Mouse (Mus musculus): ENCODE measurements around the gene Tbr1. TPM values are rescaled to one million over a fixed set of nuclear protein-coding genes. Genes with fewer than 3 reads are reported as not detected.

The Tbr1 gene
- polyA plus RNA-seq, 1 experiment, result not detected

GRCm38 (mm10) chr2:61818197-61818596 is 15.5 kb downstream of the Tbr1 start:
- no peaks in the 10 kb centered on the region for H3K36me3 ChIP-seq (ENCODE audit: control insufficient read depth, insufficient read depth, low read length)
- peaks cover 34% of the 10 kb centered on the region for H3K27me3 ChIP-seq (ENCODE audit: control insufficient read depth, insufficient read depth, low read length)
- 65% methylated on average over 1 of the region's 1 CpGs for WGBS
- H3K4me3 ChIP-seq (ENCODE audit: low read depth, low read length), result no peak overlapping the region
- no peak for TF ChIP-seq POLR2A (IDR thresholded peaks at IDR 0.05; ENCODE audit: low read depth, low read length)
- no peak for TF ChIP-seq CTCF (IDR thresholded peaks at IDR 0.05; ENCODE audit: extremely low read depth, insufficient read length, insufficient replicate concordance, low read depth, low read length)
- no peak overlapping the region for H3K27ac ChIP-seq (ENCODE audit: insufficient read depth, low read depth, low read length)
- H3K4me1 ChIP-seq (ENCODE audit: control insufficient read depth, insufficient read depth, insufficient read length, low read length), result 0 out of 2 replicates have a peak, but pooled peaks cover 3% of the 10 kb centered on the region

- Histone ChIP-seq H3K27me3 (ENCODE audit: control insufficient read depth, insufficient read depth, low read length) (peaks cover 19% of the 10 kb centered on the region), H3K4me3 (ENCODE audit: low read depth, low read length) (no peak overlapping the region), H3K4me1 (ENCODE audit: control insufficient read depth, insufficient read depth, insufficient read length, low read length) (0 out of 2 replicates have a peak, but pooled peaks cover 3% of the 10 kb centered on the region), H3K27ac (ENCODE audit: insufficient read depth, low read depth, low read length) (no peak overlapping the region), H3K36me3 (ENCODE audit: control insufficient read depth, insufficient read depth, low read length) (no peaks in the 10 kb centered on the region)
- TF ChIP-seq CTCF (IDR thresholded peaks at IDR 0.05; ENCODE audit: extremely low read depth, insufficient read length, insufficient replicate concordance, low read depth, low read length), result no peak
- no peak for TF ChIP-seq POLR2A (IDR thresholded peaks at IDR 0.05; ENCODE audit: low read depth, low read length)
- 54% methylated on average over 4 of the region's 4 CpGs for WGBS
Observed at GRCm38 (mm10) chr2:61820203-61820602, 17.5 kb downstream of the Tbr1 start.

- H3K36me3 ChIP-seq (ENCODE audit: control insufficient read depth, insufficient read depth, low read length), result no peaks in the 10 kb centered on the region
- H3K27ac ChIP-seq (ENCODE audit: insufficient read depth, low read depth, low read length), result no peak overlapping the region
- no peaks in the 10 kb centered on the region for H3K4me1 ChIP-seq (ENCODE audit: control insufficient read depth, insufficient read depth, insufficient read length, low read length)
- TF ChIP-seq POLR2A (IDR thresholded peaks at IDR 0.05; ENCODE audit: low read depth, low read length) (no peak), CTCF (IDR thresholded peaks at IDR 0.05; ENCODE audit: extremely low read depth, insufficient read length, insufficient replicate concordance, low read depth, low read length) (no peak)
- H3K4me3 ChIP-seq (ENCODE audit: low read depth, low read length), result no peak overlapping the region
- H3K27me3 ChIP-seq (ENCODE audit: control insufficient read depth, insufficient read depth, low read length), result peaks cover 6% of the 10 kb centered on the region
- whole genome bisulfite sequencing, result 82% methylated on average over 1 of the region's 1 CpGs
Observed at GRCm38 (mm10) chr2:61823426-61824140, 20.9 kb downstream of the Tbr1 start.

- Histone ChIP-seq H3K27me3 (ENCODE audit: control insufficient read depth, insufficient read depth, low read length) (no peaks in the 10 kb centered on the region), H3K36me3 (ENCODE audit: control insufficient read depth, insufficient read depth, low read length) (no peaks in the 10 kb centered on the region), H3K4me3 (ENCODE audit: low read depth, low read length) (no peak overlapping the region), H3K4me1 (ENCODE audit: control insufficient read depth, insufficient read depth, insufficient read length, low read length) (no peaks in the 10 kb centered on the region), H3K27ac (ENCODE audit: insufficient read depth, low read depth, low read length) (no peak overlapping the region)
- TF ChIP-seq CTCF (IDR thresholded peaks at IDR 0.05; ENCODE audit: extremely low read depth, insufficient read length, insufficient replicate concordance, low read depth, low read length), result no peak
- TF ChIP-seq POLR2A (IDR thresholded peaks at IDR 0.05; ENCODE audit: low read depth, low read length), result no peak
- WGBS, result 79% methylated on average over 2 of the region's 2 CpGs
Observed at GRCm38 (mm10) chr2:61837243-61837806, 34.6 kb downstream of the Tbr1 start.

Other genes starting within 250 kb of the Tbr1 start
- gene Tank, start 224.3 kb upstream of the Tbr1 start, polyA plus RNA-seq (2012; rRNA removed), result 1.2 and 2.5 TPM in 2 replicates
- gene Psmd14, start 91.2 kb upstream of the Tbr1 start, polyA plus RNA-seq (2012; rRNA removed), result 3.8 and 5.4 TPM in 2 replicates
- gene Slc4a10, start 243.5 kb downstream of the Tbr1 start, polyA plus RNA-seq (2012; rRNA removed), result 0.03 and 0.06 TPM in 2 replicates

Measured in small intestine, adult 2 months (tissue).